Mouse (Mus musculus): ENCODE data around the gene Lpo. TPM values are rescaled to one million over a fixed set of nuclear protein-coding genes. Genes with fewer than 3 reads are reported as not detected.
A peak's percentile ranks its signal among the peaks of the same experiment; 100 is the strongest.

Gene Lpo
- polyA plus RNA-seq, 1 experiment from 2014 or later, result 0.04 TPM

MicroRNAs encoded within 50 kb of the gene (microRNA counts, 519-probe panel; counts per million panel counts)
- microRNA mmu-miR-142-3p (3,480 counts per million, percentile 88 among the panel's probes with 10 or more counts), microRNA mmu-miR-142-5p (3,212 counts per million, percentile 83 among the panel's probes with 10 or more counts)

Small RNAs within 50 kb of the gene (microRNA-seq; reads per million reads assigned to microRNA genes)
- not detected for gene Mir142
- gene Mir142b, result not detected

Other genes with a start within 250 kb of the Lpo start
- 26.1 and 31.3 TPM in 2 replicates for gene Mtmr4, start 236.1 kb downstream of the Lpo start, polyA plus RNA-seq (2015; fragmentation: Nextera tagmentation; extraction: Ambion mirVana)
- 0.15 and 0.17 TPM in 2 replicates for gene Hsf5, start 211.1 kb downstream of the Lpo start, polyA plus RNA-seq (2015; fragmentation: Nextera tagmentation; extraction: Ambion mirVana)
- 11.2 and 12.4 TPM in 2 replicates for gene Rnf43, start 165.6 kb downstream of the Lpo start, polyA plus RNA-seq (2015; fragmentation: Nextera tagmentation; extraction: Ambion mirVana)
- gene Supt4a, start 90.7 kb downstream of the Lpo start, polyA plus RNA-seq (2015; fragmentation: Nextera tagmentation; extraction: Ambion mirVana), result 108 and 111 TPM in 2 replicates
- gene Tspoap1, start 67.7 kb downstream of the Lpo start, polyA plus RNA-seq (2015; fragmentation: Nextera tagmentation; extraction: Ambion mirVana), result 0.83 and 1.2 TPM in 2 replicates
- 1.8 and 6.1 TPM in 2 replicates for gene Mpo, start 34.7 kb downstream of the Lpo start, polyA plus RNA-seq (2015; fragmentation: Nextera tagmentation; extraction: Ambion mirVana)
- 9.2 and 9.3 TPM in 2 replicates for gene Mks1, start 24.9 kb upstream of the Lpo start, polyA plus RNA-seq (2015; fragmentation: Nextera tagmentation; extraction: Ambion mirVana)
- 0.06 and 0.11 TPM in 2 replicates for gene Epx, start 47.2 kb upstream of the Lpo start, polyA plus RNA-seq (2015; fragmentation: Nextera tagmentation; extraction: Ambion mirVana)
- not detected in 2 replicates for gene Olfr462, start 64.0 kb upstream of the Lpo start, polyA plus RNA-seq (2015; fragmentation: Nextera tagmentation; extraction: Ambion mirVana)
- not detected in 2 replicates for gene Olfr463, start 69.1 kb upstream of the Lpo start, polyA plus RNA-seq (2015; fragmentation: Nextera tagmentation; extraction: Ambion mirVana)
- not detected in 2 replicates for gene Olfr464, start 92.7 kb upstream of the Lpo start, polyA plus RNA-seq (2015; fragmentation: Nextera tagmentation; extraction: Ambion mirVana)
- 27.9 and 30.5 TPM in 2 replicates for gene Dynll2, start 159.2 kb upstream of the Lpo start, polyA plus RNA-seq (2015; fragmentation: Nextera tagmentation; extraction: Ambion mirVana)
- gene Srsf1, start 219.1 kb upstream of the Lpo start, polyA plus RNA-seq (2015; fragmentation: Nextera tagmentation; extraction: Ambion mirVana), result 169 and 170 TPM in 2 replicates
- 23.3 and 24.1 TPM in 2 replicates for gene Vezf1, start 240.0 kb upstream of the Lpo start, polyA plus RNA-seq (2015; fragmentation: Nextera tagmentation; extraction: Ambion mirVana)

Data from intestine, embryonic 16.5 days (tissue).